Mouse (Mus musculus) neural tube, embryonic 12.5 days (tissue): ENCODE results near the gene Bcan. TPM values are rescaled to one million over a fixed set of nuclear protein-coding genes. Genes with fewer than 3 reads are reported as not detected.
A peak's percentile ranks its signal among the peaks of the same experiment; 100 is the strongest.

Source experiments
- ATAC-seq: fragments of 200-750 bp; cut with Nextera tagmentation; 2 replicates; pipeline ENCODE4 v1.8.0; 2017; ENCODE audit warnings: low read depth, mild to moderate bottlenecking, moderate TSS enrichment, moderate library complexity; ENCODE audit not compliant: low FRiP score
- H3K27ac ChIP-seq: fragments of 300-500 bp; sonication (generic); 2 replicates; pipeline ENCODE4 v1.5.1; 2016
- H3K27me3 ChIP-seq: fragments of 300-500 bp; sonication (generic); replicated peaks from 2 replicates; pipeline ENCODE4 v1.6.1; 2016; ENCODE audit warnings: mild to moderate bottlenecking
- H3K36me3 ChIP-seq: fragments of 300-500 bp; sonication (generic); 2 replicates; pipeline ENCODE4 v1.6.1; 2016; ENCODE audit warnings: mild to moderate bottlenecking
- H3K4me1 ChIP-seq: fragments of 300-500 bp; sonication (generic); 2 replicates; pipeline ENCODE4 v1.6.1; 2016
- H3K4me2 ChIP-seq: fragments of 300-500 bp; sonication (generic); replicated peaks from 2 replicates; pipeline ENCODE4 v1.6.1; 2016; ENCODE audit warnings: mild to moderate bottlenecking
- H3K4me3 ChIP-seq: fragments of 300-500 bp; sonication (generic); 2 replicates; pipeline ENCODE4 v1.5.1; 2016
- H3K9ac ChIP-seq: fragments of 300-500 bp; sonication (generic); 2 replicates; pipeline ENCODE4 v1.6.1; 2016; ENCODE audit warnings: mild to moderate bottlenecking
- H3K9me3 ChIP-seq: fragments of 300-500 bp; sonication (generic); 2 replicates; pipeline ENCODE4 v1.6.1; 2016; ENCODE audit warnings: mild to moderate bottlenecking
- WGBS: fragments of 180-500 bp; shearing (Covaris S2); methylation state at CpG from one replicate; pipeline ENCODE4 v1.1.7; 2016; 5-methylcytosine and 5-hydroxymethylcytosine counted together
- polyA plus RNA-seq: library from polyadenylated mRNA; unstranded; fragments of >200 nt; fragmentation: Nextera tagmentation; extraction: Ambion mirVana; gene quantifications from 2 replicates; pipeline ENCODE4 v1.2.1, GENCODE M21; 2016

Bcan gene
- polyA plus RNA-seq, 1 experiment from 2014 or later, result 4.1 TPM

GRCm38 (mm10) chr3:87945781-87946540, 54.1 kb downstream of the Bcan start:
- Histone ChIP-seq H3K9ac (no peak overlapping the region), H3K4me3 (no peak overlapping the region), H3K27ac (peak overlapping the region; percentile 26; the same call in 1 of the 2 replicates), H3K36me3 (peaks cover 19% of the 10 kb centered on the region), H3K9me3 (no peaks in the 10 kb centered on the region), H3K27me3 (no peaks in the 10 kb centered on the region), H3K4me2 (peak overlapping the region; percentile 71; the same call in 1 of the 2 replicates), H3K4me1 (peaks cover 61% of the 10 kb centered on the region)
- no peak for ATAC-seq
- 4% methylated on average over 12 of the region's 12 CpGs for WGBS

GRCm38 (mm10) chr3:87944838-87945600, 55.0 kb downstream of the Bcan start:
- no peak overlapping the region; the same call in 1 of the 2 replicates for H3K9ac ChIP-seq
- H3K36me3 ChIP-seq, result peaks cover 26% of the 10 kb centered on the region
- H3K27ac ChIP-seq, result peak overlapping the region; percentile 16; the same call in 1 of the 2 replicates
- H3K4me3 ChIP-seq, result no peak overlapping the region
- ATAC-seq, result 0 out of 2 replicates have a peak, but pooled peaks have one; percentile 14
- H3K27me3 ChIP-seq, result no peaks in the 10 kb centered on the region
- H3K4me2 ChIP-seq, result peak overlapping the region; percentile 5; the same call in 1 of the 2 replicates
- no peaks in the 10 kb centered on the region for H3K9me3 ChIP-seq
- WGBS, result 2% methylated on average over 4 of the region's 4 CpGs
- peaks cover 57% of the 10 kb centered on the region for H3K4me1 ChIP-seq

- Histone ChIP-seq H3K9ac (no peak overlapping the region), H3K4me3 (no peak overlapping the region), H3K27ac (no peak overlapping the region), H3K27me3 (no peaks in the 10 kb centered on the region), H3K4me2 (no peak overlapping the region), H3K4me1 (peaks cover 45% of the 10 kb centered on the region), H3K36me3 (peaks cover 40% of the 10 kb centered on the region), H3K9me3 (no peaks in the 10 kb centered on the region)
- ATAC-seq, result no peak
- WGBS, result 84% methylated on average over 7 of the region's 7 CpGs
Observed at GRCm38 (mm10) chr3:87943586-87943985, 56.4 kb downstream of the Bcan start.

GRCm38 (mm10) chr3:87942471-87942870, 57.6 kb downstream of the Bcan start:
- Histone ChIP-seq H3K4me3 (no peak overlapping the region), H3K4me1 (peaks cover 34% of the 10 kb centered on the region), H3K9ac (no peak overlapping the region), H3K27ac (no peak overlapping the region), H3K36me3 (peaks cover 51% of the 10 kb centered on the region), H3K4me2 (no peak overlapping the region), H3K9me3 (no peaks in the 10 kb centered on the region), H3K27me3 (no peaks in the 10 kb centered on the region)
- WGBS, result 95% methylated on average over 2 of the region's 2 CpGs
- ATAC-seq, result no peak

- no peak for ATAC-seq
- H3K27ac ChIP-seq, result no peak overlapping the region
- WGBS, result 60% methylated on average over 5 of the region's 5 CpGs
- H3K9ac ChIP-seq, result no peak overlapping the region
- H3K36me3 ChIP-seq, result peaks cover 60% of the 10 kb centered on the region
- no peak overlapping the region for H3K4me3 ChIP-seq
- H3K9me3 ChIP-seq, result no peaks in the 10 kb centered on the region
- H3K4me2 ChIP-seq, result no peak overlapping the region
- no peaks in the 10 kb centered on the region for H3K27me3 ChIP-seq
- H3K4me1 ChIP-seq, result peaks cover 21% of the 10 kb centered on the region
Observed at GRCm38 (mm10) chr3:87940611-87941010, 59.4 kb downstream of the Bcan start.

Other genes with a start within 250 kb of the Bcan start
- gene Ntrk1, start 205.1 kb downstream of the Bcan start, polyA plus RNA-seq, result 93.8 and 141 TPM in 2 replicates
- 1.4 and 1.9 TPM in 2 replicates for gene Insrr, start 203.3 kb downstream of the Bcan start, polyA plus RNA-seq
- gene Pear1, start 175.9 kb downstream of the Bcan start, polyA plus RNA-seq, result 11.7 and 12.4 TPM in 2 replicates
- gene Sh2d2a, start 153.5 kb downstream of the Bcan start, polyA plus RNA-seq, result not detected in 2 replicates
- 14.3 and 15.4 TPM in 2 replicates for gene Prcc, start 114.6 kb downstream of the Bcan start, polyA plus RNA-seq
- gene Hdgf, start 93.9 kb downstream of the Bcan start, polyA plus RNA-seq, result 225 and 233 TPM in 2 replicates
- gene Mrpl24, start 80.7 kb downstream of the Bcan start, polyA plus RNA-seq, result 78.4 and 81.7 TPM in 2 replicates
- 60.7 and 64.1 TPM in 2 replicates for gene Isg20l2, start 69.9 kb downstream of the Bcan start, polyA plus RNA-seq
- gene Rrnad1, start 69.5 kb downstream of the Bcan start, polyA plus RNA-seq, result 22.2 TPM in 2 replicates
- 372 and 405 TPM in 2 replicates for gene Crabp2, start 51.6 kb downstream of the Bcan start, polyA plus RNA-seq
- 140 and 169 TPM in 2 replicates for gene Nes, start 29.2 kb downstream of the Bcan start, polyA plus RNA-seq
- gene Hapln2, start 27.4 kb upstream of the Bcan start, polyA plus RNA-seq, result 0.24 and 0.60 TPM in 2 replicates
- 28.9 and 29.1 TPM in 2 replicates for gene Gpatch4, start 42.9 kb upstream of the Bcan start, polyA plus RNA-seq
- gene Naxe, start 58.3 kb upstream of the Bcan start, polyA plus RNA-seq, result 129 and 141 TPM in 2 replicates
- gene Ttc24, start 78.1 kb upstream of the Bcan start, polyA plus RNA-seq, result not detected in 2 replicates
- 14.1 and 14.3 TPM in 2 replicates for gene Iqgap3, start 81.7 kb upstream of the Bcan start, polyA plus RNA-seq
- gene Mef2d, start 142.1 kb upstream of the Bcan start, polyA plus RNA-seq, result 17.6 and 19.8 TPM in 2 replicates